Mouse (Mus musculus) lung, embryonic 14.5 days (tissue): ENCODE data around the gene Erbin. TPM values are rescaled to one million over a fixed set of nuclear protein-coding genes. Genes with fewer than 3 reads are reported as not detected.

ENCODE experiments used
- ATAC-seq: fragments of 200-750 bp; cut with Nextera tagmentation; 2 replicates; pipeline ENCODE4 v1.8.0; 2017; ENCODE audit warnings: mild to moderate bottlenecking, moderate TSS enrichment, moderate library complexity; ENCODE audit not compliant: insufficient read depth
- DNase-seq: peaks from one replicate; pipeline ENCODE4 v3.0.0-alpha.2; 2015
- H3K27ac ChIP-seq: fragments of 300-500 bp; sonication (generic); 2 replicates; pipeline ENCODE4 v1.5.1; 2014; ENCODE audit warnings: low read depth, mild to moderate bottlenecking, moderate library complexity
- H3K27me3 ChIP-seq: fragments of 300-500 bp; sonication (generic); 2 replicates; pipeline ENCODE4 v1.6.1; 2014; ENCODE audit warnings: low read length, control low read depth; ENCODE audit not compliant: insufficient read depth
- H3K36me3 ChIP-seq: fragments of 300-500 bp; sonication (generic); 2 replicates; pipeline ENCODE4 v1.6.1; 2014; ENCODE audit warnings: control low read depth; ENCODE audit not compliant: insufficient read depth
- H3K4me1 ChIP-seq: fragments of 300-500 bp; sonication (generic); 2 replicates; pipeline ENCODE4 v1.6.1; 2014; ENCODE audit warnings: antibody characterized with exemption, control low read depth; ENCODE audit not compliant: insufficient read depth
- H3K4me2 ChIP-seq: fragments of 300-500 bp; sonication (generic); 2 replicates; pipeline ENCODE4 v1.6.1; 2014; ENCODE audit warnings: mild to moderate bottlenecking
- H3K4me3 ChIP-seq: fragments of 300-500 bp; sonication (generic); 2 replicates; pipeline ENCODE4 v1.5.1; 2014; ENCODE audit warnings: low read depth, low read length
- H3K9ac ChIP-seq: fragments of 300-500 bp; sonication (generic); 2 replicates; pipeline ENCODE4 v1.6.1; 2014
- H3K9me3 ChIP-seq: fragments of 300-500 bp; sonication (generic); 2 replicates; pipeline ENCODE4 v1.6.1; 2016; ENCODE audit warnings: low read depth, low read length, control low read depth
- CTCF ChIP-seq: IDR thresholded peaks from 2 replicates; pipeline ENCODE4 v1.5.1; 2016; ENCODE audit warnings: antibody characterized with exemption, low read depth
- WGBS: fragments of 180-500 bp; shearing (Covaris S2); extraction: QIAGEN DNeasy Blood & Tissue Kit; methylation state at CpG from one replicate; pipeline ENCODE4 v1.1.7; 2014; 5-methylcytosine and 5-hydroxymethylcytosine counted together
- polyA plus RNA-seq: library from polyadenylated mRNA; unstranded; fragments of >200 nt; fragmentation: Nextera tagmentation; extraction: Ambion mirVana; gene quantifications from 2 replicates; pipeline ENCODE4 v1.2.1, GENCODE M21; 2014

The Erbin gene
- polyA plus RNA-seq, 1 experiment from 2014 or later: 30.7 TPM

- H3K27me3 ChIP-seq: no peaks in the 10 kb centered on the region
- H3K4me2 ChIP-seq: no peak overlapping the region
- WGBS: 69% methylated on average over 3 of the region's 3 CpGs
- TF ChIP-seq CTCF: no peak
- H3K36me3 ChIP-seq: no peaks in the 10 kb centered on the region
- H3K9ac ChIP-seq: no peak overlapping the region
- no peak overlapping the region for H3K27ac ChIP-seq
- no peak overlapping the region for H3K4me3 ChIP-seq
- H3K4me1 ChIP-seq: no peaks in the 10 kb centered on the region
- DNase-seq (no peak), ATAC-seq (no peak)
- H3K9me3 ChIP-seq: no peaks in the 10 kb centered on the region
Observed at GRCm38 (mm10) chr13:103912351-103912750, 8.0 kb downstream of the Erbin start.

DNA sequence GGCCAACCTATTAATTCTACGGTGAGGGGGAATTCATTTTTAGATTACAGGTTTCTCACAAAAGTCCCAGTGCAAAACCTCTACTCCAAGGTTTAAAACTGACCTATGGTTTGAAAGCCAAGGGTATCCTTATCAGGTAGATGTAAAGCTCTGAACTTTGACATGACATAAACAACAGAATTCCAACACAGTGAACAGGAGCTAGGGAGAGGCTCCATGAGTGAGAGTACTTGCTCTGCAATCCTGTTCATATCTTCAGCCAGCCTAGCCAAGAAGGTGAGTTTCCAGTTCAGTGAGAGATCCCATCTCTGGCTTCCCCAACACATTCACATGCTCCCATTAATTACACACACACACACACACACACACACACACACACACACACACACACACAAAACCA is 9.7 kb downstream of the Erbin start:
- ATAC-seq: no peak
- no peaks in the 10 kb centered on the region for H3K9me3 ChIP-seq
- no peaks in the 10 kb centered on the region for H3K4me1 ChIP-seq
- H3K27ac ChIP-seq: no peak overlapping the region
- no peak for DNase-seq
- 96% methylated on average over 1 of the region's 1 CpGs for WGBS
- H3K9ac ChIP-seq: no peak overlapping the region
- no peak for TF ChIP-seq CTCF
- H3K4me3 ChIP-seq: no peak overlapping the region
- no peaks in the 10 kb centered on the region for H3K27me3 ChIP-seq
- no peak overlapping the region for H3K4me2 ChIP-seq
- no peaks in the 10 kb centered on the region for H3K36me3 ChIP-seq

GRCm38 (mm10) chr13:103909894-103910293 is 10.4 kb downstream of the Erbin start:
- ATAC-seq (no peak), DNase-seq (no peak)
- no peaks in the 10 kb centered on the region for H3K4me1 ChIP-seq
- no peaks in the 10 kb centered on the region for H3K9me3 ChIP-seq
- H3K27me3 ChIP-seq: no peaks in the 10 kb centered on the region
- no peak for TF ChIP-seq CTCF
- no peak overlapping the region for H3K4me3 ChIP-seq
- no peak overlapping the region for H3K4me2 ChIP-seq
- no peak overlapping the region; the same call in 1 of the 2 replicates for H3K27ac ChIP-seq
- H3K9ac ChIP-seq: no peak overlapping the region
- WGBS: 60% methylated on average over 3 of the region's 3 CpGs
- no peaks in the 10 kb centered on the region for H3K36me3 ChIP-seq

DNA sequence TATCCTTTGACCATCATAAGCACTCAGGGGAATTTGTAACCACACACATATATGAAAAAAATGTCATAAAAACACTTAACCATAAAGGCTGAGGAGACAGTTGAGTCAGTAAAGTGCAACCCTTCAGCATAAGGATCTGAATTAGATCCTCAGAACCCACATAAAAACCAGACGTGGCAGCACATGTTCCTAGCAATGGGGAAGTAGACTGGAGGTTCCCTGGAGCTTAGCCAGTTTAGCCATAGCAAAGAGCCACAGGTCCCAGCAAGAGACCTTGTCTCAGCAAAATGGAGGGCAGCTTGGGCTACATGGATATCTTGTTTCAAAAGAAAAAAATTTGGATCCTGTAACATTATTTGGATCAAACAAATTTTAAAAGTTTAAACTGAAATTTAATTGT is 20.3 kb downstream of the Erbin start:
- H3K27me3 ChIP-seq: no peaks in the 10 kb centered on the region
- no peak overlapping the region for H3K9ac ChIP-seq
- H3K9me3 ChIP-seq: no peaks in the 10 kb centered on the region; the same call in 1 of the 2 replicates

GRCm38 (mm10) chr13:103897606-103898005 is 22.7 kb downstream of the Erbin start:
- no peaks in the 10 kb centered on the region; the same call in 1 of the 2 replicates for H3K9me3 ChIP-seq
- DNase-seq (no peak), ATAC-seq (no peak)
- H3K36me3 ChIP-seq: no peaks in the 10 kb centered on the region
- H3K9ac ChIP-seq: no peak overlapping the region
- H3K4me3 ChIP-seq: no peak overlapping the region
- H3K4me1 ChIP-seq: no peaks in the 10 kb centered on the region
- H3K4me2 ChIP-seq: no peak overlapping the region
- no peak overlapping the region for H3K27ac ChIP-seq
- no peaks in the 10 kb centered on the region for H3K27me3 ChIP-seq
- TF ChIP-seq CTCF: no peak
- WGBS: 90% methylated on average over 4 of the region's 4 CpGs

More for the DNA sequence above, 20.3 kb downstream of the Erbin start:
- ATAC-seq (no peak), DNase-seq (no peak)
- Histone ChIP-seq H3K4me3 (no peak overlapping the region), H3K36me3 (no peaks in the 10 kb centered on the region), H3K4me1 (no peaks in the 10 kb centered on the region), H3K4me2 (no peak overlapping the region), H3K27ac (no peak overlapping the region)
- no peak for TF ChIP-seq CTCF
- 82% methylated on average over 1 of the region's 1 CpGs for WGBS

DNA sequence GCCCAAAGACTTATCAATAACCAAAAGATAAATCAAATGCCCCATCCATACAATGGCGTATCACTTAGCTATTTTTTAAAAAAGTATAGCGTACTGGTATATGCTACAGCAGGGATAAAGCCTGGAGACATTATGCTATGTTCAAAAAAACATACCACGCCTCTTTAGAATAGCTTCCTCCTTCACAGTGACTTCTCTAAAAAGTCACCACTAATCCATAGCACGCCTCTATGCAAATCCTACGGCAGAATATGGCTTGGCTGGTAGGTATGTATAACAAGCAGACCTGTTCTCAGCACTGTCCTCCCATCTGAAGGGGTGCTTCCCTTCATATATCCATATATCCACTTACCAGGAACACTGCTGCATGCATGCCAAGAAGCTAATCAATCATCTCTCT is 27.2 kb downstream of the Erbin start:
- 94% methylated on average over 5 of the region's 5 CpGs for WGBS
- Histone ChIP-seq H3K27ac (no peak overlapping the region), H3K4me2 (no peak overlapping the region)

GRCm38 (mm10) chr13:103890038-103890437 is 30.3 kb downstream of the Erbin start:
- Histone ChIP-seq H3K27me3 (no peaks in the 10 kb centered on the region), H3K9me3 (no peaks in the 10 kb centered on the region), H3K27ac (no peak overlapping the region), H3K4me3 (no peak overlapping the region), H3K4me1 (no peaks in the 10 kb centered on the region), H3K9ac (no peak overlapping the region), H3K36me3 (peaks cover 4% of the 10 kb centered on the region; the same call in 1 of the 2 replicates), H3K4me2 (no peak overlapping the region)
- TF ChIP-seq CTCF: no peak
- DNase-seq (no peak), ATAC-seq (no peak)
- WGBS: 61% methylated on average over 3 of the region's 3 CpGs

More for the DNA sequence above, 27.2 kb downstream of the Erbin start:
- Histone ChIP-seq H3K27me3 (no peaks in the 10 kb centered on the region), H3K4me3 (no peak overlapping the region), H3K36me3 (no peaks in the 10 kb centered on the region), H3K9me3 (no peaks in the 10 kb centered on the region), H3K4me1 (no peaks in the 10 kb centered on the region), H3K9ac (no peak overlapping the region)
- no peak for TF ChIP-seq CTCF
- ATAC-seq: no peak
- DNase-seq: no peak

DNA sequence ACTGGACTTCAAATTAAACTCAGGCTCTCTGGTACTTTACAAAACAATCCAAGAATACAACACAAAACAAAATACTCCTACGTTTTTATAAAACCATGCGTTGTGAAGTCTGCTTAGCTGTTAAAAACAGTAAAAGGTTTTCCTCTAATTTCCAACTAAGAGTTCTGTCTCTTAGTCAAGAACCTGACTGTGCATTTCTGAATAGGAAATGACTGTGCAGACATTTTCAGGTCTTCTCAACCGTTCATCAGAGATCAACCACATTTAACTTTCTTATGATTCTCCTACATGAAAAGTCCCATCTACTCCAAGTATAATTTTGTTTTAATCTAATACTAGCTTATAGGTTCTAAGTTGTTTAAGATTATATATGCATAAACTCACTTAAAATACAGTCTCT is 33.8 kb downstream of the Erbin start:
- no peak for DNase-seq
- Histone ChIP-seq H3K27me3 (no peaks in the 10 kb centered on the region), H3K4me3 (no peak overlapping the region), H3K27ac (no peak overlapping the region), H3K36me3 (peaks cover 20% of the 10 kb centered on the region; the same call in 1 of the 2 replicates), H3K4me2 (no peak overlapping the region), H3K9me3 (no peaks in the 10 kb centered on the region), H3K9ac (no peak overlapping the region), H3K4me1 (no peaks in the 10 kb centered on the region)
- WGBS: 80% methylated on average over 3 of the region's 3 CpGs
- TF ChIP-seq CTCF: no peak
- ATAC-seq: no peak
